Mouse (Mus musculus) small intestine, adult 2 months (tissue): ENCODE data around the gene Prok1.

Source experiments
- CTCF ChIP-seq: fragments of 200-500 bp; IDR thresholded peaks from 2 replicates; pipeline ENCODE4 v1.5.1; 2012; ENCODE audit warnings: low read depth, mild to moderate bottlenecking, control low read depth, inconsistent platforms, low read length, moderate library complexity, mixed read lengths; ENCODE audit not compliant: insufficient replicate concordance, insufficient read length; ENCODE audit errors: extremely low read depth
- POLR2A ChIP-seq: fragments of 200-500 bp; IDR thresholded peaks from 2 replicates; pipeline ENCODE4 v1.6.1; 2012; ENCODE audit warnings: low read depth, mild to moderate bottlenecking, control low read depth, inconsistent platforms, low read length, moderate library complexity

GRCm38 (mm10) chr3:107250320-107250719, 10.8 kb upstream of the Prok1 start:
- TF ChIP-seq CTCF, result no peak
- no peak for TF ChIP-seq POLR2A
